Mouse (Mus musculus): ENCODE data around the gene Fgf23. TPM values are rescaled to one million over a fixed set of nuclear protein-coding genes. Genes with fewer than 3 reads are reported as not detected.
A peak's percentile ranks its signal among the peaks of the same experiment; 100 is the strongest.

Gene Fgf23
- polyA plus RNA-seq, 1 experiment from 2014 or later: not detected

- H3K27ac ChIP-seq (ENCODE audit: low read depth): no peak overlapping the region
- WGBS: 70% methylated on average over 3 of the region's 3 CpGs
- no peaks in the 10 kb centered on the region for H3K4me1 ChIP-seq (ENCODE audit: insufficient read depth)
- H3K36me3 ChIP-seq (ENCODE audit: insufficient read depth): no peaks in the 10 kb centered on the region
- no peaks in the 10 kb centered on the region for H3K27me3 ChIP-seq (ENCODE audit: insufficient read depth, low read length)
- DNase-seq (no peak), ATAC-seq (ENCODE audit: insufficient read depth) (no peak)
- no peaks in the 10 kb centered on the region for H3K9me3 ChIP-seq (ENCODE audit: low read depth, low read length)
- H3K4me3 ChIP-seq (ENCODE audit: low read depth, low read length): no peak overlapping the region
- no peak overlapping the region for H3K9ac ChIP-seq
- no peak for TF ChIP-seq CTCF (IDR thresholded peaks at IDR 0.05; ENCODE audit: low read depth)
- no peak overlapping the region for H3K4me2 ChIP-seq
These were observed 8.8 kb upstream of the Fgf23 start for GRCm38 (mm10) chr6:127063915-127064314.

DNA sequence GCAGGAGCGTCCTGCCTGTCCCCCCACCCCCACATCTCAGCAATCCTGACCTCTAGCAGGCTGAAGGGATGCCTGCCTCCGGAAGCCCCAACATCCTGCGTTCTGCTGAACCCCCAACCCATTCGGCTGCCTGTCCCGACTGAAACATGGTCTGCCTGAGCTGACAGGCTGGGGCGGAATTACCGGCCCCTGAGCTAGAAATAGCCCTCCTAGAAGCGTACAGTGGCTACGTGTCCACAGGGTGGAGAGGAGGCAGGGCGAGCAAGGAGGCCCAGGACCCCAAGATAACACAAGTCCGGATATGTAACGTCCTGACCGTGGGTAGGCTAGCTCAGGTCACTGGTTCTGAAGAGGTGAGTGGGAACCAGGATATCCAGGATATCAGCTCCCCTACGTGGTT is 7.9 kb upstream of the Fgf23 start:
- Histone ChIP-seq H3K4me2 (peak overlapping the region; percentile 29; the same call in 1 of the 2 replicates), H3K9ac (no peak overlapping the region), H3K4me1 (ENCODE audit: insufficient read depth) (no peaks in the 10 kb centered on the region), H3K36me3 (ENCODE audit: insufficient read depth) (no peaks in the 10 kb centered on the region), H3K27ac (ENCODE audit: low read depth) (no peak overlapping the region), H3K9me3 (ENCODE audit: low read depth, low read length) (no peaks in the 10 kb centered on the region), H3K27me3 (ENCODE audit: insufficient read depth, low read length) (no peaks in the 10 kb centered on the region), H3K4me3 (ENCODE audit: low read depth, low read length) (no peak overlapping the region)
- ATAC-seq (ENCODE audit: insufficient read depth) (0 out of 2 replicates have a peak, but pooled peaks have one; percentile 17), DNase-seq (peak; percentile 34)
- WGBS: 3% methylated on average over 14 of the region's 14 CpGs
- TF ChIP-seq CTCF (IDR thresholded peaks at IDR 0.05; ENCODE audit: low read depth): 0 out of 2 replicates have a peak, but pooled peaks have one; percentile 16

- Histone ChIP-seq H3K9me3 (ENCODE audit: low read depth, low read length) (no peaks in the 10 kb centered on the region), H3K36me3 (ENCODE audit: insufficient read depth) (no peaks in the 10 kb centered on the region), H3K4me2 (peak overlapping the region; percentile 97), H3K27ac (ENCODE audit: low read depth) (no peak overlapping the region), H3K9ac (peak overlapping the region; percentile 50), H3K27me3 (ENCODE audit: insufficient read depth, low read length) (peaks cover 19% of the 10 kb centered on the region), H3K4me1 (ENCODE audit: insufficient read depth) (no peaks in the 10 kb centered on the region), H3K4me3 (ENCODE audit: low read depth, low read length) (peak overlapping the region; percentile 53)
- ATAC-seq (ENCODE audit: insufficient read depth) (peak; percentile 92), DNase-seq (peak; percentile 86)
- 2% methylated on average over 58 of the region's 59 CpGs for WGBS
- peak; percentile 67 for TF ChIP-seq CTCF (IDR thresholded peaks at IDR 0.05; ENCODE audit: low read depth)
These were observed 7.4 kb downstream of the Fgf23 start for GRCm38 (mm10) chr6:127079867-127080731.

DNA sequence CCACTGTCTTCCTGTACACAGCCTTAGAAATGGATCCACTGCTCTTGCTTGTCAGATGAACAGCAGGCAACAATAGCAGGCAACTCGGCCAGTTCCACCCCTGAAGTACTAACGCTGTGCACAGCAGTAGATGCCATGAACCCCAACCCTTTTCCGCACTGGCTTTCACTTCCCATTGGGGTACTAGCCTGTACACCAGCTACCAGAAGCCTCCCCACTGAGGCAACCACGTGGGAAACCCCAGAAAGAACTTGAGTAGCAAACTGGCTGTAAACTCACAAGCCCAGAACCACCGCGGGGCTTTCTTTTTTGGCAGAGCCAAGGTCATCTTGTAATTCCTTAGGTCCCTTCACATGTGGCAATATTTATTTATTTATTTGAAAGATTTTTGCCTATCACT is 9.1 kb downstream of the Fgf23 start:
- WGBS: 74% methylated on average over 6 of the region's 6 CpGs
- no peak for ATAC-seq (ENCODE audit: insufficient read depth)
- no peak for DNase-seq

DNA sequence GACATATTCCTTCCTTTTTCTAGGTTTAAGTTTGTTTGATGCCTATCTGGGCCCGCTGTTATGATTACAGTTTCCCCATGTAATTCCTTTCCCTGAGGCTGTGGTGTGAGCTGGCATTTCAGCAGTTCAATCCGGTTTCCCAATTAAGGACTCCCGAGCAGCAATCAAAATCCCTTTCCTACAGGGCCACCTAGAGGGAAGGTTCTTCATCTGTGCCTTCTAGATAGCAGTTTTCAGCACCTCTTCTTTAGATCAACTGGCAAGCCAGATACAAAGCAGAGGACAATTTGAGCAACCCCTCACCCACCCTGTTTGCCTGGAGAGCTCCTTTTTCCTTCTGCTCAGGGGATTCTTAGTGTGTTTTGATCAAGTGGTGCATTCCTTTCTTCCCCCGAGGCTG is 14.0 kb downstream of the Fgf23 start:
- ATAC-seq (ENCODE audit: insufficient read depth) (no peak), DNase-seq (no peak)
- WGBS: 55% methylated on average over 4 of the region's 4 CpGs

More for the DNA sequence above, 9.1 kb downstream of the Fgf23 start:
- H3K9me3 ChIP-seq (ENCODE audit: low read depth, low read length): no peaks in the 10 kb centered on the region
- no peak overlapping the region for H3K27ac ChIP-seq (ENCODE audit: low read depth)
- no peak overlapping the region for H3K4me2 ChIP-seq
- no peak overlapping the region for H3K9ac ChIP-seq
- no peak overlapping the region for H3K4me3 ChIP-seq (ENCODE audit: low read depth, low read length)
- no peaks in the 10 kb centered on the region for H3K36me3 ChIP-seq (ENCODE audit: insufficient read depth)
- H3K4me1 ChIP-seq (ENCODE audit: insufficient read depth): no peaks in the 10 kb centered on the region
- peaks cover 19% of the 10 kb centered on the region for H3K27me3 ChIP-seq (ENCODE audit: insufficient read depth, low read length)
- TF ChIP-seq CTCF (IDR thresholded peaks at IDR 0.05; ENCODE audit: low read depth): no peak

GRCm38 (mm10) chr6:127094565-127094964 is 21.9 kb downstream of the Fgf23 start:
- no peaks in the 10 kb centered on the region for H3K4me1 ChIP-seq (ENCODE audit: insufficient read depth)
- peak; percentile 48 for TF ChIP-seq CTCF (IDR thresholded peaks at IDR 0.05; ENCODE audit: low read depth)
- no peak overlapping the region for H3K4me2 ChIP-seq
- H3K4me3 ChIP-seq (ENCODE audit: low read depth, low read length): no peak overlapping the region
- H3K27ac ChIP-seq (ENCODE audit: low read depth): no peak overlapping the region
- DNase-seq (peak; percentile 40), ATAC-seq (ENCODE audit: insufficient read depth) (no peak)
- no peaks in the 10 kb centered on the region for H3K27me3 ChIP-seq (ENCODE audit: insufficient read depth, low read length)
- 53% methylated on average over 7 of the region's 7 CpGs for WGBS
- no peaks in the 10 kb centered on the region for H3K36me3 ChIP-seq (ENCODE audit: insufficient read depth)
- H3K9me3 ChIP-seq (ENCODE audit: low read depth, low read length): no peaks in the 10 kb centered on the region
- H3K9ac ChIP-seq: no peak overlapping the region

More for the DNA sequence above, 14.0 kb downstream of the Fgf23 start:
- no peaks in the 10 kb centered on the region for H3K4me1 ChIP-seq (ENCODE audit: insufficient read depth)
- H3K9me3 ChIP-seq (ENCODE audit: low read depth, low read length): no peaks in the 10 kb centered on the region
- H3K4me3 ChIP-seq (ENCODE audit: low read depth, low read length): no peak overlapping the region
- no peak overlapping the region for H3K4me2 ChIP-seq
- H3K27ac ChIP-seq (ENCODE audit: low read depth): no peak overlapping the region
- peaks cover 4% of the 10 kb centered on the region; the same call in 1 of the 2 replicates for H3K36me3 ChIP-seq (ENCODE audit: insufficient read depth)
- no peak overlapping the region for H3K9ac ChIP-seq
- H3K27me3 ChIP-seq (ENCODE audit: insufficient read depth, low read length): peaks cover 1% of the 10 kb centered on the region
- TF ChIP-seq CTCF (IDR thresholded peaks at IDR 0.05; ENCODE audit: low read depth): no peak

DNA sequence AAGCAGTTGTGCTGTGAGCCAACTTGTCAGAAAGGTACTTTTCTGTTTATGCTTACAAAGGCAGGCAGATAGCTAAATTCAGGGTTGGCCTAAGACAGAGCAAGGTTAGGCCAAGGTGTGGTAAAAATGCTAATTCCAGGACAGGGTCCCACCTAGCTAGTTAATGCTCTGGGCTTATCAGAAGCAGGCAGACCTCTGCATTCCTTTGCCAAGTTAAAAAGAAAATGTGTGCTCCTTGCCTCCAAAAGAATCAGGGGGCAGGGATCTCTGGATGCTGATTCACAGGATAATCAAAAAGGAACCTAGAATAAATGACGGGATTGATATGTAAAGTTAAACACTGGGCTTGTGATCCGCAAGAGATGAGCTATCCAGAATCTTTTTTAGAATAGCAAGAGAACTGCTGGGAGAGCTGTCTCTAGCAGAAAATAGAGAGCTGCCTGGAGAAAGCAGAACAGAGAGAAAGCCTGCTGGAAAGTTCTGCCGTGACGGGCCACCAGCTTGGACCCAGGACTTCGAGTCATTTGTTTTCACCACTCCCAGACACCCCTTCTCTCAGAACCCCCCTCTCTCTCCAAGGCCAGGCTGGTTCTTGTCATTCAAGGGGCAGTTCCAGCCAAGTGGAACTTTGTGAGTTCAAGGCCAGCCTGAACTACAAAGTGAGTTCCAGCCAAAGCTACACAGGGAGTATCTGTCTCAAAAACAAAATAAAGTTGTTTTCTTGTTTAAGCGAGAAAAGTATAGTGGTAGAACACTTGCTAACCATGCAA is 31.0 kb downstream of the Fgf23 start:
- H3K9me3 ChIP-seq (ENCODE audit: low read depth, low read length): no peaks in the 10 kb centered on the region
- DNase-seq (no peak), ATAC-seq (ENCODE audit: insufficient read depth) (no peak)
- H3K36me3 ChIP-seq (ENCODE audit: insufficient read depth): 0 out of 2 replicates have a peak, but pooled peaks cover 5% of the 10 kb centered on the region
- TF ChIP-seq CTCF (IDR thresholded peaks at IDR 0.05; ENCODE audit: low read depth): no peak
- no peak overlapping the region for H3K27ac ChIP-seq (ENCODE audit: low read depth)
- no peaks in the 10 kb centered on the region for H3K27me3 ChIP-seq (ENCODE audit: insufficient read depth, low read length)
- H3K9ac ChIP-seq: no peak overlapping the region
- H3K4me3 ChIP-seq (ENCODE audit: low read depth, low read length): no peak overlapping the region
- H3K4me2 ChIP-seq: no peak overlapping the region
- WGBS: 87% methylated on average over 6 of the region's 6 CpGs
- H3K4me1 ChIP-seq (ENCODE audit: insufficient read depth): peaks cover 5% of the 10 kb centered on the region; the same call in 1 of the 2 replicates

All from lung, embryonic 14.5 days (tissue).